Mouse (Mus musculus) urinary bladder, adult 18-20 months (tissue): ENCODE results near the gene Tmem151b.

Experiments
- DNase-seq, 2 experiments: peaks; one replicate each; pipeline ENCODE4 v3.0.0; 2022; ENCODE audit warnings: low spot score in 2 of 2, mixed read lengths in 2 of 2

The Tmem151b gene

DNA sequence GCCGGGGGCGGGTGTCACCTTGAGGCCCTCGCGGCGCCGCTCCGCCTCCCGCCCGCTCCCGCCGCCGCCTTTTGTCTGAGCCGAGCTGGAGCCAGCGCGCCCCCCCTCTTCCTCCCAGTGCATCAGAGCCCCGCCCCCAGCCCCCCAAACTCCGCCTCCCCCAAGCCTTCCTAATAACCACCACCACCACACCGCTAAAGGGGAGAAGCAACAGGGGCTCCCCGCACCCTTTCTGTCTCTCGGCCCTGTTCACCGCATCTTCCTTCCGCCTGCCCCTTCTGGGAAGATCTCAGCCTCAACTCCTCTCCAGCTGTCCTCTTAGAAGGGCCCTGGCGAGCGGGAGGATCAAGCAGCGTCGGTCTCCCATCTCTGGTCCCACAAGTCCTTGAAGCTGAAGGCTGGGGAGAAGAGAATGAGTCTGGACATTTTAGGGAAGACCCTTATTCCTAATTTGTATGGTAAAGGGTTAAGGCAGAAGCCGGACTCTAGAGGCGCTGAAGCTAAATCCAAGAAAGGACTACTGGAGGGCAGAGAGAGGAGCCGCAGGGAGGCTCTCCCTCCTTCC lies at the start of gene Tmem151b:
Gene Tmem151b (minus strand): TSS at position 61 of the 565 bp plus-strand sequence.
- DNase-seq = no peak

DNA sequence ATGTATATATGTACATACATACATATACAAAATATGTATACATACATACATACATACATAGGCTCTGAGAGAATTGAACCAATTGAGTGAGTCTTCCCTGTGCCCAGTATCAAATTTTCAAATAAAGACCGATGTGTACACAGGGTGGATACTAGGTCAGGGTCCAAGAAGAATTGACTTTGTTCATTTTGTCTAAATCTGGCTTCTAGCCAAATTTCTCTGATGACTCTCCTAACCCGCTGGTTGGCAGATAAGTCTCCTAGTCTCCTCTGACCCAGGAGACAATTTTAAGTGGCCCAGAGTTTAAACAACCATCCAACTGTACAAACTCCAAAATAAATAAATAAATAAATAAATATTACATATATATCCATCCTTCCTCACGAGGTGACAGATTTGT lies 49.4 kb upstream of the Tmem151b start:
- DNase-seq = no peak

DNA sequence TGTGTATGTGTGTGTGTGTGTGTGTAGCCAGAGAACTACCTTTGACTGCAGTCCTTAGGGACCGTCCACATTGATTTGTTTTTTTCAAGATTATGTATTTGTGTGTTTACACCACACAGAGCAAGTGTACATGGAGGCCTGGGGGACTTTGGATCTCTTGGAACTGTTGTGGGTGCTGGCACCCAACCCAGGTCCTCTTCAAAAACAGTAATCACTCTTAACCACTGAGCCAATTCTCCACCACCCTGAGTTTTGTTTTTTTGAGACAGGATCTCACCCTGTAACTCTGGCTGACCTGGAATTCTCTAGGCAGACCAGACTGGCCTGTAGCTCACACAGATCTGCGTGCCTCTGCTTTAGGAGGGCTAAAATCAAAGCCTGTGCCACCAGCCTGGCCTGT lies 48.9 kb upstream of the Tmem151b start:
- no peak for DNase-seq

DNA sequence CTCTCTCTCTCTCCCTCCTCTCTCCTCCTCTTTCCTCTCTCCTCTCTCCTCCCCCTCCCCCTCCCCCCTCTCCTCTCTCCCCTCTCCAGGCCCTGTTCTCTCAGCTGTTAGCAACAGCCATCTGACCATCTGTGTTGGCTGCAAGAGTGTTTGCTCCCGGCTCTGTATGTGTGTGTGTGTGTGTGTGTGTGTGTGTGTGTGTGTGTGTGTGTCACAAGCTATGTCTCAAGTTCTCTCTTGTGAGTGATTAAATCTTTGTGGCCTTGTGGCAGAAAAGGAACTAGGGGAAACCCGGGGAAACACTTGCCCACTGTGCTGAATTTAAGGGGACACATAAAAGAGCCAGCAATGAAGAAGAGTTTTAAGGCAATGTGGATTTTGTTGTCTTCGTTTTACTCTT lies 48.3 kb upstream of the Tmem151b start:
- DNase-seq = no peak

DNA sequence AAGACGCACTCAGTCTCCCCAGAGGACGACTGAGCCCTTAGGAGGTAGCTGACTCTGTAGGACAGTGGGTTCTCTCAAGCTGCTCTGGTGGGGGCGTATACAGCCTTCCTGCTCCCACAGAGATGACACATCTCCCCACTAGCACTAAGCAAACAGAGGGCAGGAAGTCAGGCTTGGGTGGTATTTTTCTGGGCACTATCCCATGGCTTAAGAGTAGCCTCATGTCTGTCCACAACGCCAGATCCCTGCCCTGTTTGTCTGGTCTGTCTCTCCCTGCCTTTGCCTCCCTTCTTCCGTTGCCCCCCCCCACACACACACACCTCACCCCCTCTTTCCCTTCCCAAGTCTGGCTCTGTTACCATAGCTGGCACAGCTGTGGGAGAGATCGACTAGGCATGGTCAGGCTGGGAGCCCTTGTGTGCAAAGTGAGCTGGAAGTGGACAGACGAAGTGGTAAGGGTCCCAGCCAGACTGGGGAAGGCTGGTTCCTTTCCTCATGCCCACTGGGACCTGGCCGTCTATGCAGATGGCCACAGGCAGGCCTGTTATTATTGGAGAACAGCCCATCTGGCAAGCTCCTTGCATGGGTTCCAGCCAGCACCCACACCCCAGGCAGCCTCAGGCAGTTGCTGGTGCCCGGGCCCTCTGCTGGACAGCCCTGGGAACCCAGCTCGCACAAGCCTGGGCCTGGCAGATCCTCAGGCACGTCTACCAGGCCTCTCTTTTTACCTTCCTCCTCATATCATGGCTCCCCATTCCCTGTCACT lies 47.3 kb upstream of the Tmem151b start:
- peak in 1 of 2 experiments; percentile 59 for DNase-seq

DNA sequence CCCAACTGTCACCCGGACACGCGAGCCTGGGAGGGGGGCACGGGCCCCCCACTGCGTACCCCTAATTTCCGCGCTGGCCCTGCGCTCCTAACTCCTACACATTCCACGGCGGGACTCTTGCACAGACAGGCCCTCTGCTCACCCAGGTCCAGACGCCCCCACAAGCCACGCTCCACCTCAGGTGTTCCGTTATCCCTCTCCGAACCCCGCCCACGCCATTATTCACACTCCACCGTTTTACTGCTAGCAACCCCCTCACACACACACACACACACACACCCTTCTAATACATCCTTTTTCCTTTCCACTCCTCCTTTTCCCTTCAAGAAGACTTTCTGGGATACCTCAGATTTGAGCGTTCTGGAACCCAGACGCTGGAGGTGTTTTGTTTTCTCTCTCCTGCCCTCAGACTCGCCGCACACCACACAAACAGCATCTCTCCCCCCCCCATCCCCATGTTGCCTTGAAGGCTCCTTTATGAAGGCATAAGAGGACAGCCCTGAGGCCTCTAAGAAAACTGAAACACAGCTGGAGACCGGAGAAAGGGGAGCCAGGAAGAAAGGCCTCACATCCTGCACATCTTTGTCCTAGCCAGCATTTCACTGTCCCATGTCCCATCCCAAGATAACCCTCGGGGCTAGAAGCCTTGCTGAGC lies 46.4 kb upstream of the Tmem151b start:
- DNase-seq = no peak

DNA sequence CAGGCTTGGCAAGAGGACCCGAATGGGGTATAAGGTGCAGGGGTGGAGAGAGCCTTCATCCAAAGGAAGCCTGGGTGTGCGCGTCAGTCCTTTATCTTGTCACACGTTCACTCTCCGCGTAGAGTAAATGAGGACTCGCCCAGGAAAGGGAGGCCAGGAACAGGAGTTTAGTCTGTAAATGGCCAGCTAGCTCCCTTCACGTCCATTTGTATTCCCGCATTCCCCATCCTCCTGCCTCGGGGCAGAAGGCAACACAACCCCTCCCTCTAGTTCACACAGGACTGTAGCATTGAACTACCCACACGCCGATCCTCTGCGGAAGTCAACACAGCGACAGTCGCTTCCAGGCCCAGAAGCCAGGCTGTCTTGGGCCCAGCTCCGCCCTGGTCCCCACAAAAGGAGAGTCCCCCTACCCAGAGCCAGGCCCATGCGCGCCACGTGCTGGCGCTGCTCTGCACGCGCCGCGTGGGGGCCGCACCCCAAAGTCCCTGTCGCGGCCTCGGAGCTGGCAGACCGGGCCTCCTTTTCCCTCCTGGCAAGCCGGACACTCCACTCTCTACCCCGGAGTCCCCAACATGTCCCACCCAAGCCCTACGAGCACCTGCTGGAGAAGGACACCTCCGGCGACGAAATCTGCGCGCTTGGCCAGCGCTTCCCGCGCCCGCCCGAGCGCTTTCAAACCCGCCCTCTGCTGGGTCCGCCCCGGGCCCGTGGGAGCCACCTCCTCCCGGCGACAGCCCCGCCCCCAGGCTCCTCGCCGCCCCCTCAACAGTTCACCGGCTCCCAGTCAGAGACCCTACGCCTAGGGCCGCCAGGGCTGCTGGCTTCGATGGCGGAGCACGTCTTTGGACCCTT lies 45.6 kb upstream of the Tmem151b start:
- peak in 1 of 2 experiments; percentile 72 for DNase-seq

DNA sequence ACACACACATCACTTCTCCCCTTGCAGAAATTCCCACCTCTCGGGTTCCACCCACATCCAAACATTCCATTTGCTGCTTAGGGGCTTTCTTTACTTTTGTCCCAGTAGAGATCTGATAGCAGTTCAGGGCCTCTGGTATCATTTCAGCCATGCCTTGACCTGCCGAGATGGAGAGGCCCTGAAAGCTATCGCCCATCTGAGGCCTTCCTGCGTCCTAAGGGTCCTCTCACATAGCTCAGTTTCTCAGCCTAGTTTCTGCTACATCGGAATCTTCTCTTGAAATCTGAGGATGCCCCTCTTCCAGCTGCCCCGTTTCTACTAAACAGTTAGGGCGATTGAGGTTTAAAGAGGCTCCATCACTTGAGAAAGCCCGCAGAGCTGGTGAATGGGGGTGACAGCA lies 44.7 kb upstream of the Tmem151b start:
- DNase-seq = no peak

DNA sequence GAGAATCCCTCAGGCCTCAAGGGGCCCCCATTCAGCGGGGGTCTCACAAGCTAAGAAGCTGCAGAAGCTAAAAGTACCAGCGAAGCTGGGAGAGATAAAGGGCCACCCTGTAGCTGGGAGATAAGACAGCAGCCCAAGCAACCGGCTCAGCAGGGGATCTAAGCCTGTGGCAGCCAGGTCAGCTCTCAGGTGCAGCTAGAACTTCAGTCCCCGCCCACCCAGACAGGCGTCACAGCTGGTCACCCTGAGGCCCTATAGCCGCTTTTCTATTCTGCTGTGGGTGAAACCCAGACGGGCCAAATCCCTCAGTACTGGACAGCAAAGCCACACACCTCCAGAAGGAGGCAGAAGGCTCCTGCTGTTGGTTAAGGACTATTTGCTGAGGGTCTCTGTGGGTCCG lies 44.0 kb upstream of the Tmem151b start:
- DNase-seq = no peak

DNA sequence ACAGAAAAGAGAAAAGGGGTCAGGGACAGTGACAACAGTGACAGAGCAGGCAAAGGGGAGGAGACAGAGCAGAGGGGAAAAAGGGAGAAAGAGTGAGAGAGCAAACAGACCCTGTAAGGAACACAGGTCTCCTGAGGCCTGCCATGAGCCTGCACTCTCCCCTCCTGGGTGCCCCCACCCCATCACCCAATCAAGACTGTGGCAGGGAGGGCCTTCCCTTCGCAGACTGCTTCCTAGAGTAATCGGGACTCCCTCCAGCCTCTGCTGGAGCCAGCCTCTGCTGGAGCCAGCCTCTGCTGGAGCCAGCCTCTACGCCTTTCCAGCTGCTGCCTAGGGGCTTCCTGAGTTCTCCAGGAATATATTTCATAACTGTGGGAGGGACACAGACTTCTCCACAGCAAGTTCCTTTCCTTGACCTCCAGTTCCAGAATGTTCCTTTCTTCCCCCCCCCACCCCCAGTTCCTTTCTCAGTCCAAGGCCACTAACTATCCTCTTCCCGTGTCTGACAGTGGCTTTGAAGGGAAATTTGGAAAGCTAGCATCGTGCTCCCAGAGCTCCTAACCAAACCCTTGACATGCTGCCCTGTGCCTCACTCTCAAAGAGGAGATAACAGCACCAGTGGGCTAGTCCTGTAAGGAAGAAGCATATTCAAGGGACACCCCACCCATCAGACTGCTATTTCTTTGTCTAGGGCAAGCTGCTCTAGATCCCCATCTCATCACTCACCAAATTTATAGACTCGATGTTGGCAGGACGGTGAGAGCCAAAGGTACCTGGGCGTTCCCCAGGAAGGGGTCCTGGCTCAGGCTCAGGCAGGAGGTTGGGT lies 43.3 kb upstream of the Tmem151b start:
- DNase-seq = no peak

DNA sequence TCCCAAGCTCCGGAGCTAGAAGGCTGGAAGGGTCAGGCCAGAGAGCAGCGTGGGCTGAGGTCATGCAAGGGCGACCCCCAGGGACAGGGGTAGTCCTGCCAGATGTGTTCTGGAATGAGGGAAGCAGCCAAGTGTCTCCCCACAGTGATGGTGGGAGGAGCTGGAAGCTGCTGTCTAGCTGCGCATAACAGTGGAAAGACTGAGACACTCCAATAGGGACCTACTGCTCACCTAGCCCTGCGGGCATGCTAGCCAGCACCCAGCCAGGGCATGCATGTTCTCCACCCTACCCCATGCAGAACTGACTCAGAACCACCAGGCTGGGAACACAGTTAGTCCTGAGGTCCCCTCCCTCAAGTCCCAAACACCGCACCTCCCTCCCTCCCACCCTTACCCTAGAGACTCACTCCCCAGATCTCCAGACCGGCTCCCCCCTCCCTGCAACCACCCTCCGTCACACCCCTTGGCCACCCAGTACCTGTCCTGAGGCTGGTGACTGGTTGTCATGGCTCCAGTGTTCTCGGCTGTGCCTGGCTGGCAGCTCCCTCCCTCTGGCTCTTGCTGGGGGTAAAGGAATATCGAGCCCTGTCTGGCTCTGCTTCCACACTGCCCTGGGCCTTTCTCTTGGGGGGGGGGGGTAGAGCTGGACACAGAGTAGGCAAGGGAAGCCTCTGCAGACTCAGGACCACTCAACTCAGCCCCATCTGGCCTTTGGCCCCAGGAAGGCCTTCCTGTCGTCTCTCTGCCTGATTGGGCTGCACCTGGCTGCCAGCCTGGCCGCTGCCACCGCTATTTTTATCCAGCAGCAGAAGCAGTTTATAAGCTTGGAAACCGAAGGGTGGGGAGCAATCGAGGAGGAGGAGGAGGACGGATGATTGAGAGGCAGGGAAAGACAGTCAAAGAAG lies 42.5 kb upstream of the Tmem151b start:
- DNase-seq = no peak

DNA sequence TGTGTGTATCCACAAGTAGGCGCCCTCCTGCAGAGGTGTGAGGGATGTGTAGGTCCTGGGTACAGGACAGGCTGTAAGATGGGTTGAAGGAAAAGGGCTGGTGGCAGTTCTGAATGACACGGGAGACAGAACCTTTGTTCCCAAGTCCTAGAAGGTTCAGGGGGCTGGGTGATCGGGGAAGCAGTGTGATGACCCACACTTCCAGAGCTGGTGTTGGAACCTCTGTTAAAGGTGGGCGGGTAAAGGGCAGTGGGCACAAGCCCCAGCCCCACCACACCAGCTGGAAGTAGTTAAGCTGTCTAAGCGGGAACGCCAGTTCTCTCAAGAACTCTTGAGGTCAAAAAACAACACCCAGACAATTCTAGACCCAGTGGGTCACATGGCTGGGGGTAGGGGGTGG lies 40.9 kb upstream of the Tmem151b start:
- no peak for DNase-seq

DNA sequence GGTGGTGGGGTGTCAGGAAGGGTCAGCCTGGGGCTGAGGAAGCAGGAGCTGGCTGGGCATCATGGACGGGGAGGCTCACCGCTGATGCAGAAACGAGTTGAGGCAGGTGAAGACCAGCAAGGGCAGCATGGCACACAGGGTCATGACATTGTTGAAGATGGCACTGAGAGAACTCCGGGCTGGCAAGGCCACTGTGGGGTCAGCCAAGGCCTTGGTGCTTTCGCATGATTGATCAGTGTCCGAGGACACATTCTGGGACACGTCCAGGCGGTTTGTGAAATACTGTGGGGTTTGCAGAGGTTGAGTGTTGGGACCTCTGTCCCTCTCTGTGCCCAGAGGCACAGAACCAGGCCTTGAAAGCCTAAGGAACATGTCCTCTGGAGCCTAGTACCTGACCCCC lies 40.4 kb upstream of the Tmem151b start:
- no peak for DNase-seq

DNA sequence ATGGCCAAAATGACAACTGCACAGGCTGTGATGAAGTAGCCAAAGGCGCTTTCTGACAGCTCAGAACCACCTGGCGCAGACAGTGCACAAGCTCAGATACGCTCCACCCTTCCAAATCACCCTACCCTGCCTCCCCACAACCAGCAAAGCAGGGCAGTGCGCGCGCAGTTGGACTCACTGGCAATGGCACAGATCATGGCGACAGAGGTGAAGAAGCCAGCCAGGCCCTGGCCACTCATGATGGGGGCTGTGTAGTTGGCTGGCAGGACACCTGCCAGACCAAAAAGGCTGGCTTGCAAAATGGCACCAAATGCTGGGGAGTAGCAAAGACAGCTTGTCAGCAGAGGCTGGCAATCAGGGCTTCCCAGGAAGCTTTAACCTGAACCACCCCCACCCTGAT lies 39.8 kb upstream of the Tmem151b start:
- no peak for DNase-seq

DNA sequence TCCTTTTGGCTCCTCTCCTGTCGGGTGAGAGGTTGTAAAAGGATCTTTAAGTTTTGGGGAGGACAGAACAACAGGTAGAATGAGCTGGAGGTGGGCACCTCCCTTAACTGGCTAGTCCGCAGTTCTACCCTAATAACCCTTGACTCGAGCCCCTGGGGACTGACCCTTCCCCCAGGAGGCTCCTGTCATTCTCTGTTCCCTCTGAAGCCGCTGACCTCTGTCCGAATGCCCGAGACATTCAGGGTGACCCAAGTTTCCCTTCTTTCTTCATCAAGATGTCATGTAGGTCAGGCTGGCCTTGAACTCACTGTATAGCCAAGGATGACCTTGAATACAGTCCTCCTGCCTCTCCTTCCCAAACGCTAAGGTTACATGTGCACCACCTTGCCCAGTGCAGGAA lies 38.9 kb upstream of the Tmem151b start:
- DNase-seq = no peak

DNA sequence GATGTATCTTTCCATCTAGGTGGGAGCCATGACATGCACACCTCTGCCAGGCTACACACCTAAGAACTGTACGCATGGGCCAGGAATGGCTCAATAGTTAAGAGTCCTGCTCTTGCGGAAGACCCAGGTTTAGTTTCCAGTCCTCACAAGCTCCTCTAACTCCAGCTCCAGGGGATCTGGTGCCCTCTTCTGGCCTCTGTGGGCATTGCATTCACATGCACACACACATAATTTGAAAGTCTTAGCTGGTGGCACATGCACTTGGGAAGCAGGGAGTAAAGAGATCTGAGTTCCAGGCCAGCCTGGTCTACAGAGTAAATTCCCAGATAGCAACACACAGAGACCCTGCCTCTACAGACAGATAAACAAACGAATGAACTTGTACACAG lies 37.0 kb upstream of the Tmem151b start:
- no peak for DNase-seq

DNA sequence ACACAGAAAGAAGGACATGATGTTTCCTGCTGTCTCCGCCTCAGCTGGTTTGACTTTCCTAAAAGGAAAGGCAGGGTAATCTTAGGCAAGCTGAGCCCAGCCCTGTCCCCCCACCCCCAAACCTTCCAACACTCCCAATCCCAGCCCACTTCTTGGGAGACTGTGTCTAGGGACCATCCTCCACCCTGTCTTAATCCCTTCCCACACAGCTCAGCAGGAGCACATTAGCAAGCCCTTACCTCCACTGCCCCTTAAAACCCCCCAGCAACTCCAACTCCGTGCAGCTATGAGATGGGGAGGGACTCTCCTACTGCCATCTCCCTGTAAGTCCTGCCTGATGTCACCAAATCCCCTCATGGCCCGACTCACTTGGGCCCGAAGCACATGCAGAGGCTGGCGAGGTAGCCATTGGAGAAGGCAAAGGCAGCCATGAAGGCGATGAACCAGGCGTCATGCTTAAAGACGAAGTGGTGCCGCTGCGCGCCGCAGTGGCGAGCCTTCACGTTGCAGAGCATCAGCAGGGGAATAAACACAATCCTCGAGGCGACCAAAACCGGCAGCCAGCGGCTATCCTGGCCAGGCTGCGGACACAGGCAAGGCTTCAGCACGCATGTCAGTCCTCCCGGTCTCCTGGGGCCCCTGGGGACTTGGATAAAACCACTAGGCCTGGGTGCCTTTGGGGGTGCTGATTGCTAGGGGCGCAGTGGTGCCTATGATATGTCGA lies 36.4 kb upstream of the Tmem151b start:
- DNase-seq = no peak

DNA sequence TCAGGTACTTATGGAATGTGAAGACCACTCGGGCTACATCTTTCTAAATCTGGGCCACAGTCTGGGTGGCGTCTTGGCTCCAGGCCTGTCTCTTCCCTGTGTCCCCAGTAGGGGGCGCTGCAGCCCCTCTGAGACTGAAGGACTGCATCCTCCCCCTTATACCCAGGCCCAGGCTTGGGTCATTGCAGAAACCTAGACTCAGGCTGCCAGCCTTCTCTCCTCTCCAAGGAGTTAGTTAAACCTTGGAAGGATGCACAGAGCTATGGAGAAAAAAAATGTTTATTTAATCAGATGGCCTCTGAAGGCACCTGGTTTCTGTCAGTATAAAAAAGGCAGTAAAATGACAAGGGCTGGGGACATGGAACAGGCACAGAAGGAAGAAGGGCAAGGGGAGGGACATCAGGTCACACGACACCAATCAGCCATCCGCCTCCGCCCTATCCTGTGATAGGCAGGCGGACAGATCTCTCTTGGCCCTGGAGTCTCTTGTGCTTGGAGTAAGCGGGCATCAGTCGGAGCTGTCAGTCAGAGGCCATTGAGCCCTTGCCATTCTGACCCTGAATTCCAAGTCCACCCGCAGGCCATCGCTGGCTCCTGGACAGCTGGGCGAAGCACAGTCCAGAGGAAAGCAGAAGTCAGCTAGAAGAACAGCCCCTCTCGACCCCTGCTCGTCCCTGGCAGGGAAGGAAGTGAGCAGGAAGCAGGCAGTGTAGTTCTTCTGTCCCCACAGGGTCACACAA lies 35.6 kb upstream of the Tmem151b start:
- DNase-seq = peak in 1 of 2 experiments; percentile 56
